Mouse (Mus musculus) liver, embryonic 11.5 days (tissue): ENCODE measurements around the gene Fank1. TPM values are rescaled to one million over a fixed set of nuclear protein-coding genes. Genes with fewer than 3 reads are reported as not detected.
A peak's percentile ranks its signal among the peaks of the same experiment; 100 is the strongest.

Experiments
- ATAC-seq: fragments of 200-750 bp; cut with Nextera tagmentation; replicated peaks from 2 replicates; pipeline ENCODE4 v1.8.0; 2017; ENCODE audit warnings: moderate number of reproducible peaks, mild to moderate bottlenecking, moderate TSS enrichment, moderate library complexity; ENCODE audit not compliant: low FRiP score
- DNase-seq: peaks from one replicate; pipeline ENCODE4 v3.0.0-alpha.2; 2017; ENCODE audit warnings: low spot score
- H3K27ac ChIP-seq: fragments of 300-500 bp; sonication (generic); 2 replicates; pipeline ENCODE4 v1.5.1; 2014; ENCODE audit warnings: mild to moderate bottlenecking, low read depth, low read length, control low read depth
- H3K27me3 ChIP-seq: fragments of 300-500 bp; sonication (generic); replicated peaks from 2 replicates; pipeline ENCODE4 v1.6.1; 2014; ENCODE audit warnings: low read length, mixed read lengths; ENCODE audit not compliant: control insufficient read depth, insufficient read depth
- H3K36me3 ChIP-seq: fragments of 300-500 bp; sonication (generic); 2 replicates; pipeline ENCODE4 v1.6.1; 2014; ENCODE audit warnings: mild to moderate bottlenecking, low read length, moderate library complexity, mixed read lengths; ENCODE audit not compliant: control insufficient read depth, insufficient read depth
- H3K4me1 ChIP-seq: fragments of 300-500 bp; sonication (generic); replicated peaks from 2 replicates; pipeline ENCODE4 v1.6.1; 2014; ENCODE audit warnings: low read length, mixed read lengths; ENCODE audit not compliant: control insufficient read depth, insufficient read depth
- H3K4me2 ChIP-seq: fragments of 300-500 bp; sonication (generic); 2 replicates; pipeline ENCODE4 v1.6.1; 2014; ENCODE audit warnings: mild to moderate bottlenecking, control low read depth, moderate library complexity
- H3K4me3 ChIP-seq: fragments of 300-500 bp; sonication (generic); 2 replicates; pipeline ENCODE4 v1.5.1; 2014; ENCODE audit warnings: low read depth, low read length, control low read depth
- H3K9ac ChIP-seq: fragments of 300-500 bp; sonication (generic); 2 replicates; pipeline ENCODE4 v1.6.1; 2014; ENCODE audit warnings: low read depth, low read length, control low read depth
- H3K9me3 ChIP-seq: fragments of 300-500 bp; sonication (generic); 2 replicates; pipeline ENCODE4 v1.6.1; 2016; ENCODE audit warnings: low read length, inconsistent platforms, mixed read lengths; ENCODE audit not compliant: control insufficient read depth
- WGBS: fragments of 180-500 bp; shearing (Covaris S2); extraction: QIAGEN DNeasy Blood & Tissue Kit; methylation state at CpG from one replicate; pipeline ENCODE4 v1.1.7; 2014; 5-methylcytosine and 5-hydroxymethylcytosine counted together
- polyA plus RNA-seq: library from polyadenylated mRNA; unstranded; fragments of >200 nt; fragmentation: Nextera tagmentation; extraction: Ambion mirVana; gene quantifications from 2 replicates; pipeline ENCODE4 v1.2.1, GENCODE M21; 2014

The Fank1 gene
- polyA plus RNA-seq, 1 experiment from 2014 or later: not detected

DNA sequence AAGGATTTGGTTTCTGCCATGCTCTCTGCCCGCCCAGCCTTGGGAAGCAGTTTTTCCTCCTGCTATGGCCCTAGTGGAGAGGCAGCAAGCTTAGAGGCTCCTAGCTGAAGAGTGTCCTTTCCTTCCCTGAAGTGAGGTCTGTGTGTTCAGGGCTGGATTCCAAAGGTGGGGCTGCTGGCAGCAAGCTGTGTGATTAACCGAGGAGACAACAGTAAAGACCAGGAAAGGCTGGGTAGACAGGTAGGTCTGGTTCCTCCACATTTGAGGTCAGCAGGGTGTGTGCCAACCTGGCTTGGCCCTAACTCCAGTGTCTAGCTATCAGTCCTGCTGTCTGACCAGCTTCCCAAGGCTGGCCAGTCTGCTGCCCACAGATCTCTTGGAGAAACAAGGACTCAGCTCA, 18.1 kb downstream of the Fank1 start:
- DNase-seq: no peak
- no peak overlapping the region for H3K27ac ChIP-seq
- WGBS: 87% methylated on average over 2 of the region's 2 CpGs

DNA sequence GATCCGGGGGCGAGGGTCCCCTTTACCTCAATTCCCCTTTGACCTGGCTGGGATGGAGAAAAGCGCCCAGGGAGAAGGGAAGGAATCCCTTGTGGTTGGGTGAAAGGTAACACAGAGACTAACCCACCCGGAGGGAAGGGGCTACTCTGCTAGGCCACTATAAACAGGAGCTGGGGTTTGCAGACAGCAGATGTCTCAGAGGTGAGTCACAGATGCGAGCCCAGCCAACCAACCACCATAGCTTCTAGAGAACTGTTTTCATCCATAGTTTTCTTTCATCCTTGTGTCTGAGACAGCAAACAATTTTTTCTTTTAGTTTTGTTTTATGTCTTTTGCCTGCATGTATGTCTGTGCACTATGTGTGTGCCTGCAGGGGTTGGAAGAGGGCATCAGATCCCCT, 23.3 kb downstream of the Fank1 start:
- H3K4me1 ChIP-seq: no peaks in the 10 kb centered on the region
- H3K9ac ChIP-seq: no peak overlapping the region
- no peaks in the 10 kb centered on the region for H3K36me3 ChIP-seq
- H3K27me3 ChIP-seq: no peaks in the 10 kb centered on the region
- H3K4me2 ChIP-seq: no peak overlapping the region
- ATAC-seq (no peak), DNase-seq (no peak)
- H3K27ac ChIP-seq: no peak overlapping the region
- no peak overlapping the region for H3K4me3 ChIP-seq
- no peaks in the 10 kb centered on the region for H3K9me3 ChIP-seq
- 71% methylated on average over 5 of the region's 5 CpGs for WGBS

More for the DNA sequence above, 18.1 kb downstream of the Fank1 start:
- ATAC-seq: no peak
- Histone ChIP-seq H3K4me2 (no peak overlapping the region), H3K4me3 (no peak overlapping the region), H3K4me1 (no peaks in the 10 kb centered on the region), H3K9ac (no peak overlapping the region), H3K36me3 (no peaks in the 10 kb centered on the region), H3K27me3 (no peaks in the 10 kb centered on the region), H3K9me3 (no peaks in the 10 kb centered on the region)

DNA sequence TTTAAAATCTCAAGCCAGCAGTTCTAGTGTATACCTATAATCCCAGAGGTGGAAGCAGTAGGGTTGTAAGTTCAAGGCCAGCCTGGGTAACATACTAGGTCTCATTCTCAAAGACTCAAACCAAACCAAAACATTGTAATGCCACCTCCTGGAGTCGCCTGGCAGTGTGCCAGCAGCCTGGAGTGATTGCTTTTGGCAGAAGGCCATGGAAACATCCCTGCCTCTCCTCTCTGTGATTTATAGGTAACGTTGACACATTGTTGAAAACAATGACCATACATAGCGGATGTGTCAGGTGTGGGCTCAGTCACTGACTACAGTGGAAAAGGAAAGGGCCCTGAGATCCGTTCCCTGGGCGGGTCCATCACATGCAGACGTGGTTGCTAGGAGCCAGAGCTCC, 25.2 kb downstream of the Fank1 start:
- H3K27me3 ChIP-seq: no peaks in the 10 kb centered on the region
- H3K4me3 ChIP-seq: no peak overlapping the region
- WGBS: 56% methylated on average over 6 of the region's 6 CpGs
- ATAC-seq (no peak), DNase-seq (no peak)
- no peak overlapping the region for H3K9ac ChIP-seq
- H3K4me1 ChIP-seq: no peaks in the 10 kb centered on the region
- no peaks in the 10 kb centered on the region for H3K9me3 ChIP-seq
- H3K4me2 ChIP-seq: no peak overlapping the region
- H3K27ac ChIP-seq: no peak overlapping the region
- H3K36me3 ChIP-seq: no peaks in the 10 kb centered on the region

DNA sequence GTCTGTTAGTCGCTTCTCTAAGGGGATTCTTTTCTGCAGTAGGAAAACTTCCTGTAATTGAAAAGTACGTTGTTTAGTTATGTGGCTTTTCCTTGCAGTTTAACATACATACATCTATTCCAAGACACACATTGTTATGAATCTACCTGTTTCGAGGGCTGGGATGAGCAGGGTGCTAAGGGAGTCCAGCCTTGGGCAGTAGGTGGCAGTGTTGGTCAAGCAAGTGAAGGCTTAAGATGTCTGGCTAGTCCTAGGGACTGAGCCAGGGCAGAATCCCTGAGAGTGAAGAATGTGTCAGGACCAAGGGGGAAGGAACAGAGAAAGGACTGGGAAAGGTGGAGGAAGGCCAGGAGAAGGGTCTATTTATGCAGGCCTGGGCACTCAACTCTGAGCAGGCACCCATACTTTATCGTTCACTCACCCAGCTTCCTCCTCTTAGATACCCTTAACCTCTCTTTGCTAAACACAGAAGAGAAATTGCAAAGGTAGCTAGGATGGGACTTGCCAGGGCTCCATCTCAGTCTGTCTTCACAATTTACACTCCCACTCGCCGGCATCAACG, 29.0 kb downstream of the Fank1 start:
- H3K27me3 ChIP-seq: no peaks in the 10 kb centered on the region
- H3K4me3 ChIP-seq: no peak overlapping the region
- H3K4me2 ChIP-seq: no peak overlapping the region
- H3K9me3 ChIP-seq: no peaks in the 10 kb centered on the region
- WGBS: 50% methylated on average over 7 of the region's 7 CpGs
- DNase-seq (no peak), ATAC-seq (peak; percentile 54; the same call in 1 of the 2 replicates)
- no peak overlapping the region for H3K27ac ChIP-seq
- H3K9ac ChIP-seq: no peak overlapping the region
- H3K36me3 ChIP-seq: no peaks in the 10 kb centered on the region
- H3K4me1 ChIP-seq: no peaks in the 10 kb centered on the region

DNA sequence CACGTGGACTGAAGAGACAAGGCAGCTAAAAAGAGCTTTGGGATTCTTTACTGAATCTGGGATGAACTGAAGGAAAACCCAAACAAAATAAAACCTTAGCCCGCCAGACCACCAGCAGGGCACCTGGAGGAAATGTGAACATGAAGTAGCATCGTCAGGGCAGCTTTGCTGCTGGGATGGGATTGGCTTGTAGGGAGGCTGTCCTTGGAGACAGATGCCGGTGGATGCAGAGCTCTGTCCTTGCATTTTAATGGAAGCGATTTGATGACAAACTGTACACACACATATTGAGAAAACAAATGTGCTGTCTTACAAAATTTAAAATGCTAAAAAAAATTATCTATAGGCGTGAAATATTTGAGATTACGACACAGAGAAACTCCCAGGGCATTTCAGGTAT, 36.3 kb downstream of the Fank1 start:
- H3K4me1 ChIP-seq: no peaks in the 10 kb centered on the region
- no peak overlapping the region for H3K27ac ChIP-seq
- H3K4me3 ChIP-seq: no peak overlapping the region
- DNase-seq: no peak
- H3K27me3 ChIP-seq: no peaks in the 10 kb centered on the region
- H3K9ac ChIP-seq: no peak overlapping the region
- no peaks in the 10 kb centered on the region for H3K9me3 ChIP-seq
- 75% methylated on average over 7 of the region's 7 CpGs for WGBS
- H3K4me2 ChIP-seq: no peak overlapping the region
- no peak for ATAC-seq
- H3K36me3 ChIP-seq: no peaks in the 10 kb centered on the region

DNA sequence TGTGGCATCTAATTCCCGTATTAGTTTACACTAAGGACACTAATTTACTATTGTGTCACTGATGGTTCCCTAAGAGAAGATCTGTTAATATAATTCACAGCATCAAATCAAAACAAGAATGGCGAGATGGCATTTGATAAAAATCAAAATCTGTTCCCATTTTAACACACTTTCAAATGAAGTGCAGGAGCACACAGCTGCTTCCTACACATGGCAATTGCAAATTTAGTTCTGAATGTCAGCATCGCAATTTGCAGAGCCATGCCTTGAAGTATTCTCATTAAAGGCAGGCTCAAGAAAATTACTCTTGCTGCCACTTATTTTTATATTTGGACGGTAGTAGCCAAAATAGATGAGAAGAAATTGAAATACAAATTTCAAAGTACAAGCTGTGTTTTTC, 36.7 kb downstream of the Fank1 start:
- WGBS: 79% methylated on average over 4 of the region's 4 CpGs
- no peaks in the 10 kb centered on the region for H3K9me3 ChIP-seq
- no peak for DNase-seq
- no peak overlapping the region for H3K9ac ChIP-seq
- no peak overlapping the region for H3K4me2 ChIP-seq
- no peaks in the 10 kb centered on the region for H3K4me1 ChIP-seq
- no peaks in the 10 kb centered on the region for H3K27me3 ChIP-seq
- ATAC-seq: no peak
- H3K27ac ChIP-seq: no peak overlapping the region
- no peak overlapping the region for H3K4me3 ChIP-seq
- H3K36me3 ChIP-seq: no peaks in the 10 kb centered on the region

DNA sequence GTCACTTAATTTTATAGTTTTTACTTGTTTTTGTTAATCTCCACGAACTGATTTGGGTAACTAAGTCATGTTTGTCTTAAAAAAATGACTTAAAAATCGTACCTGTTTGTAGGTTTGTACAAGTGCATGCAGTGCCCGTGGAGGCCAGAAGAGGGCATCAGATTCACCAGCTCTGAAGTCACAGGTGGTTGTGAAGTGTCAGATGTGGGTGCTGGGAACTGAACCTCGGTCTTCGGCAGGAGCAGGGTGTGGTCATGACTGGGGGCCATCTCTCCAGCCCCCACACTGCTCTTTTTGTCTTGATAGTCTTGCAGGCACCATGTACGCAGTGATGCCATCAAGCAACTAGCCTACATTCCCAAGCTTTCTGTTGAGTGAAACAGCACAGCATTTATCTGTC, 47.1 kb downstream of the Fank1 start:
- Histone ChIP-seq H3K4me2 (no peak overlapping the region), H3K4me3 (no peak overlapping the region), H3K36me3 (no peaks in the 10 kb centered on the region), H3K9ac (no peak overlapping the region), H3K4me1 (no peaks in the 10 kb centered on the region), H3K27me3 (no peaks in the 10 kb centered on the region), H3K9me3 (peaks cover 3% of the 10 kb centered on the region; the same call in 1 of the 2 replicates), H3K27ac (no peak overlapping the region)
- no peak for ATAC-seq
- DNase-seq: no peak
- WGBS: 72% methylated on average over 6 of the region's 6 CpGs

DNA sequence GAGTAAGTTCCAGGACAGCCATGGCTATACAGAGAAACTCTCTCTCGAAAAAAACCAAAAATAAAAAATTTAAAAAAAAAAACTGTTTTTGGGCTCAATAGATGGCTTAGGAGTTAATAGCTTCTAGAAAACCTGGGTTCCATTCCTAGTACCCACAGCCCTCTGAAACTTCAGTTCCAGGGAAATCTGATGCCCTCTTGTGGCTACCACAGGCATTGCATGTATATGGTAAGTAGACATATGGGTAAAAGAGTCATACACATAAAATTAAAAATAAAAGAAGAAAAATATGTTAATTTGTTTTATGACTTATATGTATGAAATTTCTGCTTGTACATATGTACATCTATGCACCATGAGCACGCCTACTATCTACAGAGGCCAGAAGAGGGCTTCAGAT, 47.9 kb downstream of the Fank1 start:
- ATAC-seq: no peak
- no peaks in the 10 kb centered on the region for H3K4me1 ChIP-seq
- DNase-seq: no peak
- H3K9me3 ChIP-seq: peaks cover 3% of the 10 kb centered on the region; the same call in 1 of the 2 replicates
- no peak overlapping the region for H3K27ac ChIP-seq
- no peak overlapping the region for H3K9ac ChIP-seq
- H3K27me3 ChIP-seq: no peaks in the 10 kb centered on the region
- no peak overlapping the region for H3K4me3 ChIP-seq
- no peak overlapping the region for H3K4me2 ChIP-seq
- H3K36me3 ChIP-seq: no peaks in the 10 kb centered on the region
- 78% methylated on average over 2 of the region's 2 CpGs for WGBS

DNA sequence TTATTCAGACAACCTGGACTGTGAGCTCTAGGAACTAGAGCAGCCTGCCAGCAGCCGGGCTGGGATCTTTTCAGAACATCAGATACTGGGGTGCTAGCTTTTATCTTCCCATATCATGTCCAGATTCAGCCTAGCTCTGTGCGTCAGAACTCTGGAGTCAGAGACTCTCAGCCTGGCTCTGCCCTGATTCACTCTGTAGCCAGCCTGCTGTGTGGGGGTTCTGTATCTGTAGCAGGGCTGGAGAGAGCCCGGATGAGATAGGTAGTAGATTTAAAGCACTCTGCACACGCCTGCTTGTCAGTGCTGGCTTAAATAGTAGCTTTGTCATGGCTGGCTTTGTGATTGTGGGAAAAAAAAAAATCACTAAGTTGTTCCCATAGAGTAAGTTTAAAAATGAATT, 51.9 kb downstream of the Fank1 start:
- Histone ChIP-seq H3K27me3 (no peaks in the 10 kb centered on the region), H3K9ac (no peak overlapping the region), H3K4me1 (no peaks in the 10 kb centered on the region), H3K27ac (0 out of 2 replicates have a peak overlapping the region, but pooled peaks have one; percentile 15), H3K36me3 (no peaks in the 10 kb centered on the region), H3K4me3 (no peak overlapping the region), H3K9me3 (peaks cover 3% of the 10 kb centered on the region; the same call in 1 of the 2 replicates), H3K4me2 (no peak overlapping the region)
- ATAC-seq (no peak), DNase-seq (no peak)
- 51% methylated on average over 4 of the region's 4 CpGs for whole genome bisulfite sequencing
